Mouse (Mus musculus) 3T3-L1 (cell line): ENCODE results near the gene Ptpn13.

ENCODE experiments used
- DNase-seq: peaks from one replicate; pipeline ENCODE4 v3.0.0-alpha.2; 2015; ENCODE audit warnings: low read depth, low spot score

Ptpn13 gene

GRCm38 (mm10) chr5:103517641-103518040 lies 92.6 kb downstream of the Ptpn13 start:
- DNase-seq, result no peak

DNA sequence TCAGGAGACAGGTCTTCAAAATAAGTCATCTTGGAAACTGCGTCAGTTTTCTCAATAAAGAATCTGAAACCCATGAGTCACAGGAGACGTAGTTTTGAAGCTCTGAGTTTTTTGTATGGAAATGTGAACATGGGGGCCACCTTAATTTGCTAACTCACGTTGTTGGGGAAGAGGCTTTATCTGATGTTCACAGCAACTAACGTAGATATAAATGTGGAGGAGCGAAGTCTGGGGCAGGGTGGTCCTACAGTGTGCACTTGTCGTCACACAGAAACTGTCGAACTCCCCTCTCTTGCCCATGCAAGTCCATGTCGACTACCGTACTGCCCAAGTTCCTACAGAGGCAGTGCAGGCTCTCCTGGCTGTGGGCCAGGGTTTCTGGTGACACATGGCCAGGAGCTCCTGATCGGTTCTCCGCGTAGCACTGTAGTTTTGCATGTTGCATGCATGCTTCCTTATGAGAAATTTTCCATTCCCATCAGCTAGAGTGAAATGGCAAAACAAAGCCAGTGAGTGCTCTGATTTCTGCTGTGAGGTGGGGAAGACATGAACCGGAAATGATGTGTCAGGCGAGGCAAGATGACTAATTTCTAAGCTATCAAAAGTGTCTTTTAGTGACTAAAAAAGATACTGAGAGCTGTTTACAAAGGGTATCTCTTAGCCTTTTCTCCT lies 93.9 kb downstream of the Ptpn13 start:
- peak; percentile 51 for DNase-seq

GRCm38 (mm10) chr5:103522371-103522770 lies 97.4 kb downstream of the Ptpn13 start:
- no peak for DNase-seq

DNA sequence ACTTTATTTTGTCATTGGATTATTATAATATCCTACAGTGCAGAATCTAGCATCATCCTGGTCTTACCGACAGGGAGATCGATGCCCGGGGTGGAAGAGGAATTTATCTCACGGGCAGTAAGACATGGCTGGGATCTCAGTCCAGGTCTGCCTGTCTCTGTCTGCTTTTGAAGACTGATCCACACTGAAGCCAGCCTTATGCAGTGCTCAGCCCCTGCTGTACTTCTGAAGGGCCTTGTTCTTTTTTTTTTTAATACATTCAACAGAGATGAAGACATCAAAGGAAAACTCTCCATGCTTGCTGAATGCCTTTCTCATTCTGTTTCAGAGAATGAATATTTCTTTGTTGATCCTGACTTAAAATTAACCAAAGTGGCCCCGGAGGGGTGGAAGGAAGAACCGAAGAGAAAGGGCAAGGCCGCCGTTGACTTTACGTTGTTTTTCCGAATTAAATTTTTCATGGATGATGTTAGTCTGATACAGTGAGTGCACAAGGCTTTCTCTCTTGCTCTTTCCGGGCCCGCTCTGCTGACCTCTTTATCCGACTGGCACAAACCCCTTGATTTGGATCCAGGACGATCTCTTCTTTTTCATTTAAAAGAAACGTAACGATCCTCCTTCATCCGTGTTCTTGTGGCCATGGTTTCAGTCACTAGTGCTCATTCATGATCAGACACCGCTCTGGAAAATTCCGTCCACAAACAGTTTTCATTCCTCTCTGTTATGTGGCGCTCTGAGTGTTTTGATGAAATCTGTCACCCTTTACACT lies 101.9 kb downstream of the Ptpn13 start:
- DNase-seq, result no peak

DNA sequence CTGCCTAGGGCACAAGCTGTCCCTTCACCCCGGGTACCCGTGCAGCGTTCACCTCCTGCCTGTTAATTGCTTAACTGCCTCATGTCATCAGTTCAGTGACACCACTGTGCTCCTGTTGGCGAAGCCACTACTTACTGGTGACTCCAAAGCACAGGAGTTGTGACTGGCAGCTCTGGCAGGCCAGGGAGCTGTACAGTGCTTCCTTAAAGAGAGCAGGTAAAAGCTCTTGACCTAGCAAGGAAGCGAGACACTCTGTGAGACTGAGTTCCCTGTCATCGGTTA lies 102.4 kb downstream of the Ptpn13 start:
- DNase-seq, result no peak

DNA sequence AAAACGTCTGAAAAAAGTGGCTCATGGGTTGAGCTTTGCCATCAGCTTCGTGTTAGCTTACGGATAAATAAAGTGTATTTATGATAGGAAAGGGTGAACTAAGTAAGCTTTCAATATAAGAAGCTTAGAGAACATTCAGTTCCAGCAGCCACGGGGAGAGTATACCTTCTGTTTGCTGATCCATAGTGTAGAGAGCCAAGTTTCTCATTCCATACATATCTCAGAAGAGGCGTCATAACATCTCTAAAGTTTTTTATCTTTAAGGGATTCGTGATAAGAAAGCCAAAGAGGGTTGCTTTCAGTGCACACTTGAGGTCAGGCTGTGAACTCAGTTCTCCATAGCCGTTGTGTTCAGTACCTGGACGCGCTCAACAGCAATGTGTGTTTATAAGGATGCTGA lies 105.2 kb downstream of the Ptpn13 start:
- no peak for DNase-seq

- DNase-seq, result no peak
Observed at GRCm38 (mm10) chr5:103532841-103533390, 107.9 kb downstream of the Ptpn13 start.

- no peak for DNase-seq
Observed at GRCm38 (mm10) chr5:103534454-103534853, 109.5 kb downstream of the Ptpn13 start.

- DNase-seq, result no peak
Observed at GRCm38 (mm10) chr5:103537429-103537828, 112.4 kb downstream of the Ptpn13 start.

DNA sequence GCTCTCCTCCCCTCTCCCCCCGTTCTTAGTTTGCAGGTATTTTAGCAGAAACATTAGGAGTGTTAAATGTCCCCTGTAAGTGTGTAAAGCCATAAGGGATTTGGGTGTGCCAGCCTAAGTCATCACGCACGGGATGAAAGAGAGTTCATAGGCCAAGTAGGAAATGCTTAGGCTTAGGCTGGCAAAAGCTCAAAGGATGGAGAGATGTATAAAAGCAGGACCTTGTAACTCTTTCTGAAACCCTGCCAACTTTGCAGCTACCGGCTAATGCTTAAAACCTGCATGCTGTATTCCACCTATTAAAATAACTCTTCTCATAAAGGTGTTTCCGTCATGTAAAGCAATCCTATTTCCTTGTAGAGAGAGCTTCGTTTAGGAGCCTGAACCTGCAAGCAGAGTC lies 115.6 kb downstream of the Ptpn13 start:
- DNase-seq, result no peak

DNA sequence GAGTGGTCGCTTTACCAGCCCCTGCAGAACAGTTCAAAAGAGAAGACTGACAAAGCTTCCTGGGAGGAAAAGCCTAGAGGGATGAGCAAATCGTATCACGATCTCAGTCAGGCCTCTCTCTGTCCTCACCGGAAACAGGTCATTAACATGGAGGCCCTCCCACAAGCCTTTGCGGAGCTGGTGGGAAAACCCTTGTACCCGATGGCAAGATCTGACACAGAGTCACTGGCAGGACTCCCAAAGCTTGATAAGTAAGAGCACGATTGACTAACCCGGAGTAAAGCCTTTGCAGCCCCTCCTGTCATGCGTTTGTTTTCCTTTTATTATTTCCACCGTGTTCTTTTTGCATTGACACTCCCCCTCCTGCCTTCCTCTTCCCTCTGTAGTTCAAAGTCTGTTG lies 116.1 kb downstream of the Ptpn13 start:
- no peak for DNase-seq

- DNase-seq, result no peak
Observed at GRCm38 (mm10) chr5:103541542-103541941, 116.5 kb downstream of the Ptpn13 start.

DNA sequence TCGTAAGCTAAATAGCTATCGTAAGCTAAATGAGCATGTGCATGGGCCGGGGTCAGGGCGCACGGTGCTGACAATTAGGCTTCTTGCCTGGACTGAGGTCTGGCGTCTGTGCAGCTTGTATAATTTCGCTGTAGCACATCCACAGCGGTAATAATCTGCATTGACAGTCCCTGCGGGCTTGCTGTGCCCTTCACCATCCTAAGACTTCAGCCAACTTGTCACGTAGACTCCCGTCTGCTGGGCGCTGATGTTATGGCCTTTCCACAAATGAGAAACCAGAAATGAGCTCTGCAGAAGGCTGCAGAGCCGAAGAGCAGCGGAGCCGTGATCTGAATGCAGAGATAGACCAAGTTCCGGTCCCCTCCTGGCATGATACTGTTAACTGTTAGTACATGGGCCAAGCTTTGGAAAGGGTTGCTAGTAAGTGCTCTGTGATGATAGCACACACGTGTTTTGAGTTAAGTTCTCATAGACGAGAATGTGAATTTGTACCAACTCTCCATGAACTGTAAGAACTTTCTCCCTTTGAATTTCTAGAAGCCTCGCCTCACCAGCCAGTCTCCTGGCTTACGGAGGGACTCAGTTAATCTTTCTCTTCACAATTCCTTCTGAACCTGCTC lies 120.5 kb downstream of the Ptpn13 start:
- no peak for DNase-seq

- no peak for DNase-seq
Observed at GRCm38 (mm10) chr5:103554769-103555168, 129.8 kb downstream of the Ptpn13 start.

DNA sequence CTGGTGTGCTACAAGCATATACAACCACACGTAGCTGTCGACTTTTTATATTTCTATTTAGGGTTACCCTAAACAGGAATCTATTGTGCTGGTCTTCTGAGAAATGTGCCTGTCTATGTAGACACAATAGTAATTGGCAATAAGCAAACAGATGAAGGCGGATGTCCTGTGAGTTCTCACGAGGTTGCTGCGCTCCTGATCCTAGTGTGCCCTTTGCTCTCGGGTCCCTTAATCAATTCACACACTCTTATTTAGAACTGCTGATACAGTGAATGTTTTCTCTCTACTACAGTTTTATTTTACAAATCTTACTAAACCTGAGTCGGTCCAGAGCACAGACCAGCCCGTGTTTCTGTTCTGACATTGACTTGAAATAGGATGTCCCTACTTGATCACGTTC lies 135.6 kb downstream of the Ptpn13 start:
- no peak for DNase-seq

DNA sequence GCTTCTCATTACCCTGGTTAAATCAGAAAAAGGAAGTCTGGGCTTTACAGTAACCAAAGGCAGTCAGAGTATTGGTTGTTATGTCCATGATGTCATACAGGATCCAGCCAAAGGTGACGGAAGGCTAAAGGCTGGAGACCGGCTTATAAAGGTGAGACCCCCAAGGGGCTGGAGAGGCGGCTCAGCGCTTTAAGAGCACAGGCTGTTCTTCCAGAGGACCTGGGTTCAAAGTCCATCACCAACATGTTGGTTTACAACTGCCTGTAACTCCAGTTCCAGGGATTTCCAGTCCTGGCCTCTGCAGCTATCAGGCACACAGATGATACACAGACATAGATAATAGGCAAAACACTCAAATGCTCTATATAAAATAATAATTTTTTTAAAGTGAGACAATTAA lies 143.0 kb downstream of the Ptpn13 start:
- no peak for DNase-seq

- no peak for DNase-seq
Observed at GRCm38 (mm10) chr5:103569446-103569845, 144.5 kb downstream of the Ptpn13 start.

GRCm38 (mm10) chr5:103579680-103580420 lies 154.9 kb downstream of the Ptpn13 start:
- peak; percentile 9 for DNase-seq

DNA sequence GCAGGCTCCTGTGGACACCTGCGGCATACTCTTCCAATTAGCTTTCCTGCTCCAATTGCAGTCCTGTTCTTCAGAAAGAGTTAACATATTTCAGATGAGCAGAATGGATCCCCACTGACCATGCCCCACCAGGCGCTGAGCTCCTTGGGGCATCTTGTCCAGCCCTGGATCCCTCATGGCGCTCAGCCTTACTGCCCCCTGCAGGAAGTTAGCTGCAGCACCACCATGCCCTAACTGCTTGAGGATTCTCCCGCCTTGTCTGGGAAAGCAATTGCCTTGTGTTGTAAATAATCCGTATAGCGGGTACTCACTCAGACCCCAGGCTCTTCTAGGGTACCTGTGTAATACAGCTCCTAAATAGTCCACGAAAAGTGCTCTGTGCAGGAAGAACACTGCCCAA lies 162.2 kb downstream of the Ptpn13 start:
- peak; percentile 20 for DNase-seq

GRCm38 (mm10) chr5:103591846-103592245 lies 166.9 kb downstream of the Ptpn13 start:
- DNase-seq, result no peak

GRCm38 (mm10) chr5:103592706-103593105 lies 167.7 kb downstream of the Ptpn13 start:
- peak; percentile 87 for DNase-seq

DNA sequence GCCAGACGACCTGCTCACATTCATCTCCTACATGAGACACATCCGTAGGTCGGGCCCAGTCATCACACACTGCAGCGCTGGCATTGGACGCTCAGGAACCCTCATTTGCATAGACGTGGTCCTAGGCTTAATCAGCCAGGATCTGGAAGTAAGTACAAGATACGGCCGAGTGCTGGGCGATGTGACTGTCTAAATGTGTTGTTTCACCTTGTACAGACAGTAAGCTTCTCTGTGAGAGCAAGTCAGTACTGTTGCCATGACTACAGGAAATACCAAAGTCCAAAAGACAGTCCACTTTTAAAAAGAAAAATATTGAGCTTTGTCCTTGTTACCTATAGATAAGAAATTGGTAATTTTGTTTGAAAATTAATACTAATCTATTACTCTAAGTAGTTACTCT lies 168.6 kb downstream of the Ptpn13 start:
- DNase-seq, result no peak
